Mouse (Mus musculus) B cell, adult 62 days (primary cell): ENCODE data around the gene Vsig10. TPM values are rescaled to one million over a fixed set of nuclear protein-coding genes. Genes with fewer than 3 reads are reported as not detected.

Source experiments
- total RNA-seq: library from RNA; stranded (reverse); gene quantifications from 4 replicates; pipeline ENCODE4 v1.2.4, GENCODE M21; 2023

Gene Vsig10
- 0.60 to 0.98 TPM (median 0.86 TPM) in 3 of 4 replicates, not detected in the other for total RNA-seq

DNA sequence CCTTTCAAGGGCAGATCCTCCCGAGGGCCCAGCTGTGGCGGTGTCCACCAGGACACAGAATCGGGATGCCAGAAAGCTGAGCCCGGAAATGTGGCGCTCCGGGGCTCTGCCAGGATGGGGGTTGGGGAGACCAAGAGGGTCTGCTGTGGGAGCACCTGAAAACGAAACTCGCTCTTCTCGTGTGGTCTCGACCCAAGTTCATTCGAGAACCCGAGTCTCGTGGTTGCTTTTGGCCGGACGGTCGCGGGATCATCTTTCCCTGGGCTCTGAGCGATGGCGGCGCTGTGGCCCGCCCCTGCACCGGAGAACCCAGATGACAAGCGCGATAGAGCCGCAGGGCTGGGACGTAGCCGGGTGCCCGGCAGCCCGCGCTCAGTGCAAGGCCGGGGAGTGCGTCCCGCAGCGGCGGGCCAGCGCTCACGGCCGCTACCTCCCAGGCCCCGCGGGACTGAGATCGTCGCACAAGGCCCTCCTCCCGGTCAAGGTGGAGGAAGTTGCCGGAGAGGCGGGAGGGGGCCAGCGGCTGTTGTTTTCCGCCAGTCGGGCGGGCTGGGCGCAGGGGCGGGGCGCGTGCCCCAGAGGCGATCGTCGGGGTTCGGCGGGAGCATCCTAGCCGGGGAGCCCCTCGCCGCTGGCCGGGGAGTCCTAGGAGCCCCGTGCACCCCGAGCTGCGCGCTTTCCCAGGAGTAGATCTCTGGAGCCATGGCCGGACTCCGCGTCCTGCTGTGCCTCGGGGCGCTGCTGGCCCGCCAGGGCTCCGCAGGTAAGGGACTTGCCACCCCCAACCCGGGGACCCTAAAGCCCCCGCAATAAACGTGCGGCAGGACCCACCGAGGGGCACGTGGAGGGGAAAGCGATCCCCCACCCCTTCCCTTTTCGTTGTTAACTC lies at the start of gene Vsig10:
Gene Vsig10 (plus strand): TSS at position 343 of the 889 bp plus-strand sequence.

DNA sequence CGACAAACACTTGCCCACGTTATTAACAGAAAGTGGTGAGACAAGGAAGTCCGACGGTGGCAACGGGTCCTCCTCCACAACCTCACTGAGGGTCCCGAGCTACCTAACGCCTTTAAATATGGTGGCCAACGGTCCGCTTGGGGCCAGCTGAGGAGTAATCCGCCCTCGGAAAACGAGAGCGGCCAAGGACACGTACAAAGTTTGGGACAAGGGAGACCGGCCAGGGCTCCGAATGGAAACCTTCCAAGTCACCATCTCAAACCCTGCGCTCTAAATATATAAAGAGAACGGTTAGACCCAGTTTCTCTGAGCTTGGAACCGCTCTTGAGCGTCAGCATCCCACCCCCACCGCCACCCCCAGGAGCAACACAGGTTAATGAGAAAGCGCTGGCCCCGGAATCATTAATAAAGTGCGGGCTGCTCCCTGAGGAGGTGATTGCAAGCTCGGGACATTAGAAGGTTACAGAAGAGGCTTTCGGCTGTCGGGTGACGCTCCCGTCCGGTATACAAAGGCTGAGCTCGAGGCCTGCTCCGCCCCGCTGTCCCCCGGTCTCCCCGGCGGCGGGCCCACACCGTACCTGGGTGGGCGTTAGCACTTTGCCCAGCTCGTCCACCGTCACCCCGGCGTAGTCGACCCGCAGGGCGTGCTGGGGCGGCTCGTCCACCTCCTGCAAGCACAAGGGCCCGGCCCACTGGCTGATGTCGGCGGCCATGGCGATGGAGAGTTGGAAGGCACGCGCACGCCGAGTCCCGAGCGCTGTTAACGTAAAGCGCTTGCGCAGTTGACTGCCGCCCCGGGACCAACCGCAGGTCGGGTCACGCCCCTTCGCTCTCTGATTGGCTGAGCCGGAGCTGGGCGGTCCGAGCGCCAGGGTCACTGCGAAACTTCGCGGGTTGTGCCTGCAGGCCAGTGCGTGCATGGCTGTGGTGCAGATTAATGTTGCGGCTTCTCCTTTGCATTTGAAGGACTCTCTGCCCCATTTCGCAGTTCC lies 31.8 kb upstream of the Vsig10 start, which contains the start of gene Pebp1:
Gene Pebp1 (minus strand): TSS at position 795 of the 992 bp plus-strand sequence.

DNA sequence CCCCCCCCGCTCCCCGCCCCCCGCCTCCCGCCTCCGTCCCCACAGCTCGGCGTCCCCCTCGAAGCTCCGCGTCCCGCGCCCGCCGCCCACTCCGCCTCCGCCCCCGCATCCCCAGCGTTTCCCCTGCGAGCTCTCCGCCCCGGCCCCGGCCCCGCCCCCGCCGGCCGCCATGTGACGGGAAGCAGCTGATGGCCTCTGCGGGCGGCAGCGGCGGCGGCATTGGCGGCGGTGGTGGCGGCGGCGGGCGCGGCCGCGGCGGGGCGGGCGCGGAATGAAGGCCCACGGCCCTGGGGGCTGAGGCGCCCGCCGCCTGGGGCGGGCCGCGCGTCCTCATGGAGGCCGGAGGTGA lies 38.2 kb downstream of the Vsig10 start, which contains the start of gene Wsb2:
Gene Wsb2 (plus strand): TSS at position 176 of the 349 bp plus-strand sequence.

DNA sequence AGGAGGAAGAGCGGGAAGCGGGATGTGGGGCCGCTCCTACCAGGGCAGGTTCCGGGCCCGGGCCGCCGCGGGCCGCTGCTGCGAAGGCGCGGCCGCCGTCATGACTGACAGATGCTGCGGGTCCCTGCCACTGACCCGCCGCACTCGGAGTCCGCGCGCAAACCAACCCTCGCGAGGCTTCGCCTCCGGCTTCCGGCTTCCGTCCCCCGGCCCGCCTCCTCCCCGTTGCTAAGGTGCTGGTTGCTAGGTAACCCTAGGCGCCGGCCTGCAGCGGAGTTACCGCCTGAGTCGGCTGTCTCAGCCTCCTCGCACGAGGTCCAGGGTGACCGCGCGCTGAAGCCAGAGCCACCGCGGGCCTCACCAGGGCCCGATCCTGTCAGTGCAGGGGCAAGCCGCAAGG lies 70.0 kb downstream of the Vsig10 start, which contains the start of gene Rfc5:
Gene Rfc5 (minus strand): TSS at position 171 of the 400 bp plus-strand sequence.

Other genes starting within 250 kb of the Vsig10 start
- gene Suds3, start 203.0 kb upstream of the Vsig10 start, total RNA-seq = 68.0 to 77.2 TPM (median 73.8 TPM) in 4 replicates
- 124 to 129 TPM (median 126 TPM) in 4 replicates for gene Taok3, start 199.0 kb upstream of the Vsig10 start, total RNA-seq
- 105 to 112 TPM (median 108 TPM) in 4 replicates for gene Pebp1, start 31.5 kb upstream of the Vsig10 start, total RNA-seq
- 40.4 to 48.5 TPM (median 46.5 TPM) in 4 replicates for gene Wsb2, start 38.2 kb downstream of the Vsig10 start, total RNA-seq
- gene Rfc5, start 70.0 kb downstream of the Vsig10 start, total RNA-seq = 22.3 to 30.2 TPM (median 23.8 TPM) in 4 replicates
- 0.09 to 0.33 TPM (median 0.16 TPM) in 4 replicates for gene Ksr2, start 94.9 kb downstream of the Vsig10 start, total RNA-seq